Mouse (Mus musculus): ENCODE data around the gene Nxnl1. TPM values are rescaled to one million over a fixed set of nuclear protein-coding genes. Genes with fewer than 3 reads are reported as not detected.

The Nxnl1 gene
- under 1 TPM; 0.26 to 0.29 TPM for total RNA-seq (2021)
- long read RNA-seq, experiment 1: 0 reads
- long read RNA-seq, experiment 2: 0 reads

DNA sequence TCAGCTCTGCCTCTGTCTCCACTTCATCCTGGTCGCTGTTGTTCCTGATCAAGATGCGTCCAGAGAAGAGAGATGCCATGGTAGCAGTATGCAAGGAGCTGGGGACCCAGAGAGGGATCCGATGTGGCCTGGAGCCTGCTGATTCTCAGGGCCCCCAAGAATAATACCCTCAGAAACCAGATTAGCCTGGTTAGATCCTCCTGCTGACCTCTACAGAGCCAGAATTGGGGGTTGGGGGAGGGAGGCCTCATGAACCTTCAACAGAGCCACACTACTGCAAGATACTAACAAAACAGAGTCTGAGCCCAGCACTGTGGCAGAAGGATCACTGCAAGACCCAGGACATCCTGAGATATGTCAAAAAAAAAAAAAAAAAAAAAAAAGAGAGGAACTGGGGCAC, at the start of gene Nxnl1:
Nxnl1 (minus strand) TSS at position 101 of the 400 bp plus-strand sequence.
- no peak for DNase-seq (ENCODE audit: low spot score in 2 of 2)

DNA sequence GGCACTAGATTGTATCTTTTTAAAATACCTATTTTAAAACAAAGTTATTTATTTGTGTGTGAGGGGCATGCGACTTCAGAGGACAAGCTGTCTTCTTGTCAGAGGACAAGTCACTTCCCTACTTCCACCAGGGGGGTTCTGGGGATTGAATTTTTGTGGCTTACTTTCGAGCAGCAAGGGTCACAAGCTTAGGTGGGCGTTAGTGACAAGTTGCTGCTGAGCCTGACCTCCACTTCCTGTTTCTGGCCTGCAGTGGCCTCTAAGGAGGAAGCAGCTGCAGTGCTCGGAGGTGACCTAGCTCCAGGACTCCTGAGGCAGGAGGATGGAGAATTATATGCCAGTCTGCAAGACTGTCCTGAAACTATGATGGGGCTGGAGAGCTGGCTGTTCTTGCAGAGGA, 47.0 kb upstream of the Nxnl1 start:
- DNase-seq (ENCODE audit: low spot score in 2 of 2): no peak

- no peak for DNase-seq (ENCODE audit: low spot score in 2 of 2)
These were observed 45.7 kb upstream of the Nxnl1 start for GRCm38 (mm10) chr8:71612141-71612540.

- peak; percentile 79 to 92 for DNase-seq (ENCODE audit: low spot score in 2 of 2)
These were observed 44.6 kb upstream of the Nxnl1 start, which contains the start of gene Colgalt1 for GRCm38 (mm10) chr8:71610822-71611651. TSS of gene Colgalt1 (plus strand) at chr8:71610998.

GRCm38 (mm10) chr8:71604021-71604420, 37.6 kb upstream of the Nxnl1 start:
- DNase-seq (ENCODE audit: low spot score in 2 of 2): no peak

- peak in 1 of 2 experiments; percentile 45 for DNase-seq (ENCODE audit: low spot score in 2 of 2)
These were observed 36.4 kb upstream of the Nxnl1 start for GRCm38 (mm10) chr8:71602666-71603334.

DNA sequence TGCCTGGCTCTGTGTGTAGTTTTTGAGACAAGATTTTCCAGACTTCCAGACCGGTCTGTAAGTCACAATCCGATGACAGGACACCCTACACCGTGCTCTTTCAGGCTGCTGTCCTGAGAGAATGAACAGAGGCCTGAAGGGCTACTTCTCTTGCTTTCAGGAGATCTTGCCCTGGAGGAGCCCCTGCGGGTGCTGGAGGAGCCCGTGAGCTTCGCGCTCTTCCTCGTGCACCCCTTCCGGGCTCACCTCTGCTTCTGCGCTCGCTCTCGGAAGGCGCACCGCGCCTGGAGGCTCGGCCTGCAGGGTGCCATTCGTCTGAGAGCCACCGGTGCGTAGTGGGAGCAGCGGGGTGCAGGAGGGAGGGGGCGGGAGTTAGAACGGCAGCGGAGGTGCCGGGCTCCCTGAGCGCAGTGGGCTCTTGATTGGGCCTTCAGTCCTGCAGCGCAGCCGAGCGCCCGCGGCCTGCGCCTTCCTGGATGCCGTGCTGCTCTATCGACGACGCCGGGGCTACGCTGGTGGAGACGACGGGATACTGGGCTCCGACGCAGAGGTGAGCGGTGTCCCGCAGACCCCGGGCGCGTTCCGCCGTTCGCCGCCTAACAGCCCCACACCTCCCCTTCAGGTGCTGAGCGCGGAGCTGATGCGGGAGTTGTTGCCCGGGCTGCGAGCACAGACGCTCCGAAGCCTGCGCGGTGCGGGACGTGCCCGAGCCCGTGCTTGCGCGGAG, 35.7 kb upstream of the Nxnl1 start:
- DNase-seq (ENCODE audit: low spot score in 2 of 2): no peak

GRCm38 (mm10) chr8:71598841-71599240, 32.4 kb upstream of the Nxnl1 start:
- no peak for DNase-seq (ENCODE audit: low spot score in 2 of 2)

DNA sequence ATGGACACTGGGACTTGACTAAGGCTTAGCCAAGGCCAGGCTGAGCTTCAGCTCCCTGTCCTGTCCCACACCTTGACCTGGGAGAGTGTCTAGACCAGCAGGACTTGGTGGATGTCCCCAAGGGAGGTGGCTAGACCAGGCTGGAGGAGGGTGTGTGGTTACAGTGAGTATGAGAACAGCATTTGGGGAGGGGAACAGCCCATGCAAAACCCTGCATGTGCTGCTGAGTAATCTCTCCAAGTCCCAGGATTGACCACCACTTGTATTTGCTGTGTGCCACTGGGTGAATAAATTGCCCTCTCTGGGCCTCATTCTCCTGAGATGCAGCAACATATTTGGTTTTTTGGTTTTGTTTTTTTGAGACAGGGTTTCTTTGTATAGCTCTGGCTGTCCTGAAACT, 32.0 kb upstream of the Nxnl1 start:
- DNase-seq (ENCODE audit: low spot score in 2 of 2): no peak

DNA sequence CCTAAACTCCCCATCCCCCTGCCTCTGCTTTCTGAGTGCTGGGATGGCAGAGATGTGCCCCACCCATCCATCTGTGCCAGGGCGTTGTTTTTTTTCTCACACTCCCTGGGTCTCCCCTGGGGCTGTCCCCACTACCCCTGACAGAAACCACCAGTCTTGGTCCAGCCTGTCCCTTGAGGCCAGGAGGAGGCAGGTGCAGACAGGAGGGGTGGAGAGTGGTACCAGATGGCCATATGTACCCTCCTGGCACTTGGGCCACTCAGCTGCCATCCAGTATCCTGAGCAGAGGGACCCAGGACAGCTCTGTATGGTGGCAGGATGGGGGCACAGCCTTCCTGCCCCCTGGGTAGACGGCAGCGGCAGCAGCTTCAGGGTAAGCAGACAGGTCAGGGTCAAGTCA, 31.1 kb upstream of the Nxnl1 start, which contains the start of gene Fam129c:
Fam129c (plus strand) TSS at position 198 of the 400 bp plus-strand sequence.
- DNase-seq (ENCODE audit: low spot score in 2 of 2): no peak

DNA sequence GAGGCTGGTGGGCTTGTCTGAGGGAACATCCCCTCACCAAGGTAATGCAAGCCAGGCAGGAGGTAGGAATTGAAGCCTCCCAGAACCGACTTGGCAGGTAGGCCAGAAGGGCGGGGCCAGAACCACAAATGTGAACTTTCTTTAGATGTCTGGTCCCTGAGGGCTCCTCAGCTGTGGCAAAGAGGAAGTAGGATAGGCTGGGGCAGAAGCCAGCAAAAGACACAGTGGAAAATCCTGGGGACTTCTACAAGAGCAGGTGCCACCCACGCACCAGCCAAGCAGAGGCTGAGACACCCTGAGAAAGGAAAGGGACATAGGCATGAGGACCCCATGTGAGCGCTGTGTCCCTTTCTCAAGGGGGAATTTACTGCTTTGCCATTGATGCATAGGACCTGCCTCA, 30.4 kb upstream of the Nxnl1 start:
- no peak for DNase-seq (ENCODE audit: low spot score in 2 of 2)

GRCm38 (mm10) chr8:71596384-71596783, 30.0 kb upstream of the Nxnl1 start:
- no peak for DNase-seq (ENCODE audit: low spot score in 2 of 2)

DNA sequence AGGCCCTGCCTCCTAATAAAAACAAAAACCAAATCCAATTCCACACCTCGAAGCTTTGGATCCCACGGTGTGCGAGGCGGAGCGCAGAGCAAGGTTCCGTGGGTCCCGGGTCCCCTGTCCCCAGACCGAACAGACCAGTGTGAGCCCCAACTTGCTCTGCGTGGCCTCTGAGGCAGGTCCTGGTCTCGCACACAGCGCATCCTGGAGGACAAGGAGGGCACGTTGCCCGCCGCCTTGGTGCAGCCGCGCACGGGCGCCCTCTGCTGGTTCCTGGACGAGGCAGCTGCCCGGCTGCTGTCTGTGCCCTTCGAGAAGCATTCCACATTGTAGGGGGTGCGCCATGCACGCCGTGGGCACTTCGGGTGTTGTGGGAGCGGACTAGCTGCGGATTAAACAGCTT, 29.5 kb upstream of the Nxnl1 start:
- DNase-seq (ENCODE audit: low spot score in 2 of 2): peak; percentile 81 to 91

- DNase-seq (ENCODE audit: low spot score in 2 of 2): no peak
These were observed 27.9 kb upstream of the Nxnl1 start for GRCm38 (mm10) chr8:71594324-71594722.

GRCm38 (mm10) chr8:71593556-71594323, 27.3 kb upstream of the Nxnl1 start:
- no peak for DNase-seq (ENCODE audit: low spot score in 2 of 2)

- DNase-seq (ENCODE audit: low spot score in 2 of 2): peak; percentile 61 to 77
These were observed 26.2 kb upstream of the Nxnl1 start for GRCm38 (mm10) chr8:71592374-71593170.

GRCm38 (mm10) chr8:71591471-71592373, 25.3 kb upstream of the Nxnl1 start, which contains the start of gene Pgls:
TSS of gene Pgls (plus strand) at chr8:71592176.
- DNase-seq (ENCODE audit: low spot score in 2 of 2): peak; percentile 89 to 95

DNA sequence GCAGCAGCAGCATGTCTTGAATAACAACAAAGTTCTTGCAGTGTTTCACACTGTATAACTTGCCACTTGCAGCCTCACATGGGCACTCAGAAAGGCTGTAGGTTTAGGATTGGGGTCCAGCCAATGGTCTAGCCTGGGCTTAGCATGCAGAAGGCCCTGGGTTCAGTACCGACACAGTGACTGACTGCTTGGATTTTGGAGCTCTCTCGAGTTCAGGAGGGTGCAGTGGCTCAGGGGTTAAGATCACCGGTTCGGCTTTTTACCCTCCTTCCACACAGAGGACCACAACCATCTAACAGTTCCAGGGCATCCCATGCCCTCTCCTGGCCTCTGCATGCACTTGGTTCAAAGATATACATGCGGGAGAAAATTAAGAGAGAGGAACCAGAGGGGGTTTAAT, 24.6 kb upstream of the Nxnl1 start:
- no peak for DNase-seq (ENCODE audit: low spot score in 2 of 2)

- no peak for DNase-seq (ENCODE audit: low spot score in 2 of 2)
These were observed 22.4 kb upstream of the Nxnl1 start for GRCm38 (mm10) chr8:71588762-71589161.

Data from gastrocnemius, postnatal 4 days (tissue).